Mouse (Mus musculus) bone marrow macrophage, adult 2 months (primary cell): ENCODE results near the gene Arhgap42. TPM values are rescaled to one million over a fixed set of nuclear protein-coding genes. Genes with fewer than 3 reads are reported as not detected.

Experiments
- H3K27ac ChIP-seq: 2 replicates; pipeline ENCODE4 v1.5.1; 2012; ENCODE audit warnings: low read depth, low read length; ENCODE audit not compliant: insufficient read depth
- H3K4me1 ChIP-seq: 2 replicates; pipeline ENCODE4 v1.6.1; 2012; ENCODE audit warnings: low read length; ENCODE audit not compliant: control insufficient read depth, insufficient read depth
- H3K4me3 ChIP-seq: 2 replicates; pipeline ENCODE4 v1.5.1; 2012; ENCODE audit warnings: mild to moderate bottlenecking, low read length, moderate library complexity; ENCODE audit not compliant: insufficient read depth
- CTCF ChIP-seq: IDR thresholded peaks from 2 replicates; pipeline ENCODE4 v1.5.1; 2012; ENCODE audit warnings: low read depth, mild to moderate bottlenecking, low read length, moderate library complexity
- POLR2A ChIP-seq: IDR thresholded peaks from 2 replicates; pipeline ENCODE4 v1.6.1; 2012; ENCODE audit warnings: mild to moderate bottlenecking, low read depth, low read length, borderline replicate concordance
- polyA plus RNA-seq: library from polyadenylated mRNA; stranded (reverse); fragments of >200 nt; gene quantifications from 2 replicates; pipeline ENCODE4 v1.2.4, GENCODE M21; 2012; ENCODE audit not compliant: missing spikeins, insufficient read depth, insufficient read length

Gene Arhgap42
- polyA plus RNA-seq, 1 experiment, result not detected

GRCm38 (mm10) chr9:9107697-9108096 is 131.2 kb downstream of the Arhgap42 start:
- H3K4me1 ChIP-seq, result no peaks in the 10 kb centered on the region
- H3K27ac ChIP-seq, result no peak overlapping the region
- H3K4me3 ChIP-seq, result no peak overlapping the region
- no peak for TF ChIP-seq CTCF
- TF ChIP-seq POLR2A, result no peak

GRCm38 (mm10) chr9:9104761-9105160 is 134.1 kb downstream of the Arhgap42 start:
- H3K27ac ChIP-seq, result no peak overlapping the region
- no peaks in the 10 kb centered on the region for H3K4me1 ChIP-seq
- no peak for TF ChIP-seq POLR2A
- no peak for TF ChIP-seq CTCF

GRCm38 (mm10) chr9:9102158-9102514 is 136.8 kb downstream of the Arhgap42 start:
- Histone ChIP-seq H3K4me3 (no peak overlapping the region), H3K4me1 (no peaks in the 10 kb centered on the region), H3K27ac (no peak overlapping the region)
- TF ChIP-seq CTCF (no peak), POLR2A (no peak)

More at GRCm38 (mm10) chr9:9104761-9105160, 134.1 kb downstream of the Arhgap42 start:
- H3K4me3 ChIP-seq, result no peak overlapping the region

GRCm38 (mm10) chr9:9101482-9102157 is 137.3 kb downstream of the Arhgap42 start:
- no peaks in the 10 kb centered on the region for H3K4me1 ChIP-seq
- TF ChIP-seq CTCF, result no peak
- TF ChIP-seq POLR2A, result no peak
- no peak overlapping the region for H3K27ac ChIP-seq
- H3K4me3 ChIP-seq, result no peak overlapping the region

GRCm38 (mm10) chr9:9101055-9101454 is 137.8 kb downstream of the Arhgap42 start:
- no peak for TF ChIP-seq POLR2A
- TF ChIP-seq CTCF, result no peak
- Histone ChIP-seq H3K27ac (no peak overlapping the region), H3K4me3 (no peak overlapping the region), H3K4me1 (no peaks in the 10 kb centered on the region)

- Histone ChIP-seq H3K4me3 (no peak overlapping the region), H3K4me1 (no peaks in the 10 kb centered on the region), H3K27ac (no peak overlapping the region)
- TF ChIP-seq POLR2A (no peak), CTCF (no peak)
Measured at GRCm38 (mm10) chr9:9097835-9098234, 141.1 kb downstream of the Arhgap42 start.

- no peak overlapping the region for H3K4me3 ChIP-seq
- H3K27ac ChIP-seq, result no peak overlapping the region
- TF ChIP-seq CTCF (no peak), POLR2A (no peak)
- no peaks in the 10 kb centered on the region for H3K4me1 ChIP-seq
Measured at GRCm38 (mm10) chr9:9096761-9097160, 142.1 kb downstream of the Arhgap42 start.

GRCm38 (mm10) chr9:9093096-9093495 is 145.8 kb downstream of the Arhgap42 start:
- TF ChIP-seq POLR2A (no peak), CTCF (no peak)
- no peak overlapping the region for H3K27ac ChIP-seq
- H3K4me3 ChIP-seq, result no peak overlapping the region
- no peaks in the 10 kb centered on the region for H3K4me1 ChIP-seq

- Histone ChIP-seq H3K27ac (no peak overlapping the region), H3K4me3 (no peak overlapping the region), H3K4me1 (no peaks in the 10 kb centered on the region)
- no peak for TF ChIP-seq POLR2A
- no peak for TF ChIP-seq CTCF
Measured at GRCm38 (mm10) chr9:9083441-9083840, 155.5 kb downstream of the Arhgap42 start.

GRCm38 (mm10) chr9:9052920-9053319 is 186.0 kb downstream of the Arhgap42 start:
- no peak for TF ChIP-seq CTCF
- no peak for TF ChIP-seq POLR2A
- Histone ChIP-seq H3K4me1 (no peaks in the 10 kb centered on the region), H3K27ac (no peak overlapping the region), H3K4me3 (no peak overlapping the region)
